Mouse (Mus musculus) heart, embryonic 10.5 days (tissue): ENCODE data around the gene Serping1. TPM values are rescaled to one million over a fixed set of nuclear protein-coding genes. Genes with fewer than 3 reads are reported as not detected.

Source experiments
- DNase-seq: peaks from one replicate; pipeline ENCODE4 v3.0.0-alpha.2; 2017; ENCODE audit warnings: low spot score
- H3K27ac ChIP-seq: fragments of 300-500 bp; sonication (generic); 2 replicates; pipeline ENCODE4 v1.5.1; 2016; ENCODE audit warnings: mild to moderate bottlenecking
- H3K27me3 ChIP-seq: fragments of 300-500 bp; sonication (generic); 2 replicates; pipeline ENCODE4 v1.6.1; 2016; ENCODE audit warnings: mild to moderate bottlenecking; ENCODE audit not compliant: poor library complexity, insufficient read depth, severe bottlenecking
- H3K36me3 ChIP-seq: fragments of 300-500 bp; sonication (generic); 2 replicates; pipeline ENCODE4 v1.6.1; 2016; ENCODE audit warnings: mild to moderate bottlenecking, moderate library complexity
- H3K4me1 ChIP-seq: fragments of 300-500 bp; sonication (generic); 2 replicates; pipeline ENCODE4 v1.6.1; 2016; ENCODE audit warnings: mild to moderate bottlenecking
- H3K4me3 ChIP-seq: fragments of 300-500 bp; sonication (generic); 2 replicates; pipeline ENCODE4 v1.5.1; 2016; ENCODE audit warnings: mild to moderate bottlenecking, moderate library complexity
- H3K9me3 ChIP-seq: fragments of 300-500 bp; sonication (generic); 2 replicates; pipeline ENCODE4 v1.6.1; 2016; ENCODE audit warnings: mild to moderate bottlenecking, moderate library complexity
- WGBS: fragments of 180-500 bp; shearing (Covaris S2); methylation state at CpG from one replicate; pipeline ENCODE4 v1.1.7; 2016; 5-methylcytosine and 5-hydroxymethylcytosine counted together
- polyA plus RNA-seq: library from polyadenylated mRNA; unstranded; fragments of >200 nt; fragmentation: Nextera tagmentation; extraction: Ambion mirVana; gene quantifications from 2 replicates; pipeline ENCODE4 v1.2.1, GENCODE M21; 2016

The Serping1 gene
- polyA plus RNA-seq, 1 experiment from 2014 or later, result 28.5 TPM

- Histone ChIP-seq H3K4me3 (peak overlapping the region; percentile 57), H3K36me3 (no peaks in the 10 kb centered on the region), H3K4me1 (peaks cover 15% of the 10 kb centered on the region), H3K27ac (peak overlapping the region; percentile 88), H3K27me3 (0 out of 2 replicates have a peak, but pooled peaks cover 4% of the 10 kb centered on the region), H3K9me3 (no peaks in the 10 kb centered on the region)
- DNase-seq, result peak; percentile 87
- WGBS, result 2% methylated on average over 14 of the region's 15 CpGs
Measured at GRCm38 (mm10) chr2:84774751-84775150, 493 bp downstream of the Serping1 start.

GRCm38 (mm10) chr2:84773195-84773594, 2.0 kb downstream of the Serping1 start:
- peaks cover 15% of the 10 kb centered on the region for H3K4me1 ChIP-seq
- H3K27ac ChIP-seq, result no peak overlapping the region
- no peak for DNase-seq
- no peak overlapping the region for H3K4me3 ChIP-seq
- H3K9me3 ChIP-seq, result no peaks in the 10 kb centered on the region
- WGBS, result 77% methylated on average over 5 of the region's 5 CpGs
- 0 out of 2 replicates have a peak, but pooled peaks cover 4% of the 10 kb centered on the region for H3K27me3 ChIP-seq
- no peaks in the 10 kb centered on the region for H3K36me3 ChIP-seq

GRCm38 (mm10) chr2:84772454-84772853, 2.8 kb downstream of the Serping1 start:
- Histone ChIP-seq H3K4me3 (no peak overlapping the region), H3K4me1 (peaks cover 15% of the 10 kb centered on the region), H3K27ac (no peak overlapping the region), H3K27me3 (0 out of 2 replicates have a peak, but pooled peaks cover 4% of the 10 kb centered on the region), H3K36me3 (no peaks in the 10 kb centered on the region), H3K9me3 (no peaks in the 10 kb centered on the region)
- DNase-seq, result no peak
- 86% methylated on average over 4 of the region's 4 CpGs for WGBS

GRCm38 (mm10) chr2:84770501-84770900, 4.7 kb downstream of the Serping1 start:
- H3K9me3 ChIP-seq, result no peaks in the 10 kb centered on the region
- WGBS, result 68% methylated on average over 6 of the region's 6 CpGs
- peaks cover 15% of the 10 kb centered on the region for H3K4me1 ChIP-seq
- H3K27ac ChIP-seq, result no peak overlapping the region
- no peak overlapping the region for H3K4me3 ChIP-seq
- H3K27me3 ChIP-seq, result peaks cover 4% of the 10 kb centered on the region; the same call in 1 of the 2 replicates
- no peaks in the 10 kb centered on the region for H3K36me3 ChIP-seq
- no peak for DNase-seq

GRCm38 (mm10) chr2:84762818-84763217, 12.4 kb downstream of the Serping1 start:
- H3K36me3 ChIP-seq, result no peaks in the 10 kb centered on the region
- 64% methylated on average over 1 of the region's 1 CpGs for WGBS
- DNase-seq, result no peak
- no peaks in the 10 kb centered on the region; the same call in 1 of the 2 replicates for H3K27me3 ChIP-seq
- H3K9me3 ChIP-seq, result no peaks in the 10 kb centered on the region
- H3K27ac ChIP-seq, result no peak overlapping the region
- H3K4me3 ChIP-seq, result no peak overlapping the region
- H3K4me1 ChIP-seq, result no peaks in the 10 kb centered on the region

GRCm38 (mm10) chr2:84762295-84762694, 12.9 kb downstream of the Serping1 start:
- no peaks in the 10 kb centered on the region for H3K4me1 ChIP-seq
- no peaks in the 10 kb centered on the region for H3K36me3 ChIP-seq
- WGBS, result 49% methylated on average over 4 of the region's 4 CpGs
- H3K27ac ChIP-seq, result no peak overlapping the region
- no peak for DNase-seq
- no peak overlapping the region for H3K4me3 ChIP-seq
- H3K27me3 ChIP-seq, result no peaks in the 10 kb centered on the region; the same call in 1 of the 2 replicates
- H3K9me3 ChIP-seq, result no peaks in the 10 kb centered on the region

- Histone ChIP-seq H3K27ac (no peak overlapping the region), H3K27me3 (no peaks in the 10 kb centered on the region; the same call in 1 of the 2 replicates), H3K4me3 (no peak overlapping the region), H3K36me3 (no peaks in the 10 kb centered on the region), H3K4me1 (no peaks in the 10 kb centered on the region), H3K9me3 (no peaks in the 10 kb centered on the region)
- no peak for DNase-seq
- 78% methylated on average over 1 of the region's 1 CpGs for WGBS
Measured at GRCm38 (mm10) chr2:84761840-84762239, 13.4 kb downstream of the Serping1 start.

GRCm38 (mm10) chr2:84761309-84761708, 13.9 kb downstream of the Serping1 start:
- Histone ChIP-seq H3K27me3 (no peaks in the 10 kb centered on the region), H3K4me3 (no peak overlapping the region), H3K9me3 (no peaks in the 10 kb centered on the region), H3K4me1 (no peaks in the 10 kb centered on the region), H3K36me3 (no peaks in the 10 kb centered on the region), H3K27ac (no peak overlapping the region)
- WGBS, result 77% methylated on average over 3 of the region's 3 CpGs
- no peak for DNase-seq

GRCm38 (mm10) chr2:84760777-84761176, 14.5 kb downstream of the Serping1 start:
- DNase-seq, result no peak
- Histone ChIP-seq H3K4me3 (no peak overlapping the region), H3K27me3 (no peaks in the 10 kb centered on the region), H3K9me3 (no peaks in the 10 kb centered on the region), H3K27ac (no peak overlapping the region), H3K4me1 (no peaks in the 10 kb centered on the region), H3K36me3 (no peaks in the 10 kb centered on the region)
- 74% methylated on average over 8 of the region's 8 CpGs for WGBS

- H3K9me3 ChIP-seq, result no peaks in the 10 kb centered on the region
- H3K4me1 ChIP-seq, result no peaks in the 10 kb centered on the region
- no peak overlapping the region for H3K4me3 ChIP-seq
- no peaks in the 10 kb centered on the region for H3K27me3 ChIP-seq
- no peak overlapping the region for H3K27ac ChIP-seq
- no peaks in the 10 kb centered on the region for H3K36me3 ChIP-seq
- 2% methylated on average over 2 of the region's 2 CpGs for WGBS
- no peak for DNase-seq
Measured at GRCm38 (mm10) chr2:84758542-84759127, 16.6 kb downstream of the Serping1 start.

GRCm38 (mm10) chr2:84757026-84757682, 18.1 kb downstream of the Serping1 start:
- 54% methylated on average over 7 of the region's 7 CpGs for WGBS

GRCm38 (mm10) chr2:84756245-84756644, 19.0 kb downstream of the Serping1 start:
- Histone ChIP-seq H3K27ac (no peak overlapping the region), H3K4me3 (no peak overlapping the region), H3K27me3 (no peaks in the 10 kb centered on the region), H3K4me1 (no peaks in the 10 kb centered on the region), H3K9me3 (no peaks in the 10 kb centered on the region), H3K36me3 (no peaks in the 10 kb centered on the region)
- whole genome bisulfite sequencing, result 64% methylated on average over 5 of the region's 5 CpGs
- DNase-seq, result no peak

More at GRCm38 (mm10) chr2:84757026-84757682, 18.1 kb downstream of the Serping1 start:
- Histone ChIP-seq H3K4me1 (no peaks in the 10 kb centered on the region), H3K36me3 (no peaks in the 10 kb centered on the region), H3K4me3 (no peak overlapping the region), H3K27me3 (no peaks in the 10 kb centered on the region), H3K9me3 (no peaks in the 10 kb centered on the region), H3K27ac (no peak overlapping the region)
- no peak for DNase-seq

- Histone ChIP-seq H3K27ac (no peak overlapping the region), H3K36me3 (no peaks in the 10 kb centered on the region), H3K9me3 (no peaks in the 10 kb centered on the region), H3K4me3 (no peak overlapping the region), H3K4me1 (0 out of 2 replicates have a peak, but pooled peaks cover 7% of the 10 kb centered on the region), H3K27me3 (no peaks in the 10 kb centered on the region)
- WGBS, result 73% methylated on average over 6 of the region's 6 CpGs
- no peak for DNase-seq
Measured at GRCm38 (mm10) chr2:84750115-84750514, 25.1 kb downstream of the Serping1 start.
